13 mouse cellular contexts compared by ENCODE assay signal in the genomic region with DNA sequence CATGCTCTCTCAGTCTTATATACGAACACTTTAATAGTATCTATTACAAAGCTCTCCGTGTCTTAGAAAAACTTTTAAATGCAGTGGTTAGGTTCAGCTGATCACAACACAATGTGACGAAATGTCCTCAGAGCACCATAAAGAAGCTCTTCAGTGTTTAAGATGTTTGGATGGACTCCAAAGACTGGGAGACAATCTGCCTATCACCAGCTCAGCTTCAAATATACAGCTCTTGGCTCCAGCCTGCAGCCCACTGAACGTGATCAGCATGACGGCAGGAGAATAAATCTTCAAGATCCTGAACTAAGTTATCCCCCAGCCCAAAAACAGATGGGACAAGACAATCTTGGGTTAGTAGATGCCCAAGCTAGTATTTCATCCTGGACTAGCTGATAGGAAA.
"Had no signal": no experiment of that assay in that cellular context is flagged by ENCODE, and none has a peak within 500 bp of the region (broad histone marks: within the 10 kb centered on the region; RNA-seq: fewer than 3 reads in every experiment).

No protein-coding gene starts in this region.

- H3K4me3 ChIP-seq: layer of hippocampus, adult 2 months; limb, embryonic 13.5 days; liver, embryonic 15.5 days; lung, embryonic 15.5 days; megakaryocyte, embryonic 14.5 days; midbrain, embryonic 12.5 days had no signal

- DNase-seq: kidney, adult 8-10 months; thymus, postnatal 4 days had no signal

- H3K27me3 ChIP-seq: lung, embryonic 15.5 days; midbrain, embryonic 12.5 days had no signal

- ATAC-seq: inflammation-experienced regulatory T-cells, adult 6 months; intestine, postnatal 0 days had no signal

- H3K9ac ChIP-seq: limb, embryonic 13.5 days; liver, embryonic 15.5 days; lung, embryonic 15.5 days; midbrain, embryonic 12.5 days had no signal

- H3K27ac ChIP-seq: layer of hippocampus, adult 2 months; limb, embryonic 13.5 days; liver, embryonic 15.5 days; lung, embryonic 15.5 days; macrophage; midbrain, embryonic 12.5 days; stomach, postnatal 0 days had no signal

- H3K9me3 ChIP-seq: limb, embryonic 13.5 days; liver, embryonic 15.5 days; lung, embryonic 15.5 days; megakaryocyte, embryonic 14.5 days; midbrain, embryonic 12.5 days had no signal

- H3K4me2 ChIP-seq: limb, embryonic 13.5 days; liver, embryonic 11.5 days; liver, embryonic 15.5 days; lung, embryonic 15.5 days; midbrain, embryonic 12.5 days had no signal

- H3K4me1 ChIP-seq: limb, embryonic 13.5 days; liver, embryonic 15.5 days; megakaryocyte, embryonic 14.5 days; midbrain, embryonic 12.5 days had no signal

- H3K36me3 ChIP-seq: limb, embryonic 13.5 days; liver, embryonic 15.5 days; lung, embryonic 15.5 days; midbrain, embryonic 12.5 days had no signal
